9 mouse cellular contexts compared by ENCODE assay signal in genomic region chr1:153741551-153742316, GRCm38 (mm10). TPM values are rescaled to one million over a fixed set of nuclear protein-coding genes. Genes with fewer than 3 reads are reported as not detected.
A peak's percentile ranks its signal among the peaks of the same experiment; 100 is the strongest.
DNase-seq lines count a peak whose midpoint lies in the region; ATAC-seq lines count a peak whose summit lies in the region.
"Had no signal": no experiment of that assay in that cellular context is flagged by ENCODE, and none has a peak within 500 bp of the region (broad histone marks: within the 10 kb centered on the region; RNA-seq: fewer than 3 reads in every experiment).

No protein-coding gene starts in this region.

- no peak for ATAC-seq in heart, embryonic 14.5 days (ENCODE audit: insufficient number of reproducible peaks, insufficient read depth, low FRiP score, low read depth)
- no peak for ATAC-seq in midbrain, embryonic 13.5 days

- peaks cover 7% of the 10 kb centered on the region for H3K36me3 ChIP-seq in heart, embryonic 14.5 days (ENCODE audit: control insufficient read depth, insufficient read depth, low read length)
- peaks cover 4% of the 10 kb centered on the region; the same call in 1 of the 2 replicates for H3K36me3 ChIP-seq in heart, embryonic 10.5 days
- peaks cover 22% of the 10 kb centered on the region for H3K36me3 ChIP-seq in hindbrain, embryonic 10.5 days
- H3K36me3 ChIP-seq in midbrain, embryonic 13.5 days = peaks cover 13% of the 10 kb centered on the region; the same call in 1 of the 2 replicates

- no peaks in the 10 kb centered on the region for H3K9me3 ChIP-seq in heart, embryonic 14.5 days (ENCODE audit: control insufficient read depth, low read length)
- no peaks in the 10 kb centered on the region for H3K9me3 ChIP-seq in heart, embryonic 10.5 days
- no peaks in the 10 kb centered on the region for H3K9me3 ChIP-seq in hindbrain, embryonic 10.5 days
- no peaks in the 10 kb centered on the region for H3K9me3 ChIP-seq in midbrain, embryonic 13.5 days

- peak overlapping the region; percentile 75 for H3K4me2 ChIP-seq in heart, embryonic 14.5 days (ENCODE audit: low read length)
- peak overlapping the region; percentile 78 for H3K4me2 ChIP-seq in midbrain, embryonic 13.5 days (replicated peaks)

- H3K4me1 ChIP-seq in heart, embryonic 14.5 days (ENCODE audit: control insufficient read depth in 2 of 2, insufficient read depth in 2 of 2, low read length in 2 of 2) = peaks cover 5 to 10% of the 10 kb centered on the region in 2 experiments; a peak in 2 of 4 replicates
- H3K4me1 ChIP-seq in heart, embryonic 10.5 days = peaks cover 24% of the 10 kb centered on the region
- no peaks in the 10 kb centered on the region for H3K4me1 ChIP-seq in brown adipose tissue, adult 24 weeks (ENCODE audit: control insufficient read depth, insufficient read depth, insufficient read length, low read length)
- peaks cover 78% of the 10 kb centered on the region for H3K4me1 ChIP-seq in hindbrain, embryonic 10.5 days (replicated peaks)
- peaks cover 78% of the 10 kb centered on the region for H3K4me1 ChIP-seq in midbrain, embryonic 13.5 days (replicated peaks)

- WGBS in heart, embryonic 14.5 days = 56% methylated on average over 18 of the region's 18 CpGs
- 67% methylated on average over 18 of the region's 18 CpGs for WGBS in heart, embryonic 10.5 days
- WGBS in hindbrain, embryonic 10.5 days = 66% methylated on average over 18 of the region's 18 CpGs
- 55% methylated on average over 18 of the region's 18 CpGs for WGBS in midbrain, embryonic 13.5 days

- 0 out of 4 replicates have a peak overlapping the region, but pooled peaks of 1 of the 2 experiments have one; percentile 12 for H3K27ac ChIP-seq in heart, embryonic 14.5 days (replicated peaks in 1 of 2; ENCODE audit: control insufficient read depth in 1 of 2, insufficient read depth in 1 of 2, low read depth in 2 of 2, low read length in 2 of 2)
- H3K27ac ChIP-seq in heart, embryonic 10.5 days = no peak overlapping the region
- no peak overlapping the region for H3K27ac ChIP-seq in brown adipose tissue, adult 24 weeks (replicated peaks; ENCODE audit: low read depth, low read length)
- 0 out of 2 replicates have a peak overlapping the region, but pooled peaks have one; percentile 77 for H3K27ac ChIP-seq in hindbrain, embryonic 10.5 days
- peak overlapping the region; percentile 19; the same call in 1 of the 2 replicates for H3K27ac ChIP-seq in midbrain, embryonic 13.5 days

- peak overlapping the region; percentile 22 to 45; a peak in 3 of 4 replicates for H3K4me3 ChIP-seq in heart, embryonic 14.5 days (ENCODE audit: control insufficient read depth in 1 of 2, insufficient read depth in 1 of 2, low read depth in 1 of 2, low read length in 2 of 2)
- H3K4me3 ChIP-seq in heart, embryonic 10.5 days = no peak overlapping the region
- peak overlapping the region; percentile 21 for H3K4me3 ChIP-seq in brown adipose tissue, adult 24 weeks (ENCODE audit: insufficient read depth, low read depth, low read length)
- peak overlapping the region; percentile 58 for H3K4me3 ChIP-seq in hindbrain, embryonic 10.5 days
- peak overlapping the region; percentile 52 for H3K4me3 ChIP-seq in midbrain, embryonic 13.5 days (replicated peaks)

- DNase-seq in heart, embryonic 10.5 days (ENCODE audit: low spot score) = no peak
- no peak for DNase-seq in hindbrain, embryonic 10.5 days (ENCODE audit: low spot score)
- no peak for DNase-seq in right cerebral cortex, postnatal 14 days
- DNase-seq in ovary, postnatal 10 days (ENCODE audit: low spot score) = no peak
- DNase-seq in right cerebral cortex, adult 2 months (ENCODE audit: low spot score in 2 of 2) = no peak

- H3K9ac ChIP-seq in heart, embryonic 14.5 days (ENCODE audit: low read length) = peak overlapping the region; percentile 42; the same call in 1 of the 2 replicates
- H3K9ac ChIP-seq in midbrain, embryonic 13.5 days (replicated peaks) = peak overlapping the region; percentile 68

- H3K27me3 ChIP-seq in heart, embryonic 14.5 days (ENCODE audit: control insufficient read depth, insufficient read depth, low read length) = peaks cover 25% of the 10 kb centered on the region
- H3K27me3 ChIP-seq in heart, embryonic 10.5 days (ENCODE audit: insufficient read depth, poor library complexity, severe bottlenecking) = peaks cover 75% of the 10 kb centered on the region
- peaks cover 47% of the 10 kb centered on the region for H3K27me3 ChIP-seq in hindbrain, embryonic 10.5 days (ENCODE audit: insufficient read depth, poor library complexity, severe bottlenecking)
- H3K27me3 ChIP-seq in midbrain, embryonic 13.5 days = peaks cover 17% of the 10 kb centered on the region
- H3K27me3 ChIP-seq: CH12.LX had no signal

RNA-seq across cellular contexts. Expression of gene Rgs16, which starts 1.6 kb away (rescaled TPM):
- 1.8 and 2.2 TPM in 2 replicates for polyA plus RNA-seq in heart, embryonic 14.5 days (2014; fragmentation: Nextera tagmentation; extraction: Ambion mirVana)
- 2.6 and 2.9 TPM in 2 replicates for polyA plus RNA-seq in heart, embryonic 10.5 days (2016; fragmentation: Nextera tagmentation; extraction: Ambion mirVana)
- polyA plus RNA-seq in brown adipose tissue, adult 24 weeks (2012; ENCODE audit: insufficient read depth, insufficient read length, missing spikeins) = 0.44 TPM in 1 of 2 replicates, not detected in the other
- polyA plus RNA-seq in hindbrain, embryonic 10.5 days (2016; fragmentation: Nextera tagmentation; extraction: Ambion mirVana) = 18.9 and 21.1 TPM in 2 replicates
- 34.5 and 34.6 TPM in 2 replicates for polyA plus RNA-seq in midbrain, embryonic 13.5 days (2015; fragmentation: Nextera tagmentation; extraction: Ambion mirVana)

RNA-seq across cellular contexts. Expression of gene Rnasel, which starts 7.5 kb away (rescaled TPM):
- 24.3 and 26.7 TPM in 2 replicates for polyA plus RNA-seq in heart, embryonic 14.5 days (2014; fragmentation: Nextera tagmentation; extraction: Ambion mirVana)
- polyA plus RNA-seq in heart, embryonic 10.5 days (2016; fragmentation: Nextera tagmentation; extraction: Ambion mirVana) = 4.4 and 6.8 TPM in 2 replicates
- polyA plus RNA-seq in brown adipose tissue, adult 24 weeks (2012; ENCODE audit: insufficient read depth, insufficient read length, missing spikeins) = 2.6 and 3.6 TPM in 2 replicates
- 12.6 and 23.7 TPM in 2 replicates for polyA plus RNA-seq in hindbrain, embryonic 10.5 days (2016; fragmentation: Nextera tagmentation; extraction: Ambion mirVana)
- 57.3 and 62.8 TPM in 2 replicates for polyA plus RNA-seq in midbrain, embryonic 13.5 days (2015; fragmentation: Nextera tagmentation; extraction: Ambion mirVana)

Comparison
In these comparisons a context has a peak if more than half of its experiments do, and no peak if none do; other contexts are left out.
1. H3K27ac ChIP-seq: peak in hindbrain, embryonic 10.5 days (single experiment) and midbrain, embryonic 13.5 days (single experiment); none in heart, embryonic 10.5 days (single experiment) and brown adipose tissue, adult 24 weeks (single experiment).